Mouse (Mus musculus) adrenal gland (tissue): ENCODE measurements around the gene Irf3.

Experiments used
- intact Hi-C: fragments of 180-260 bp; cut with DNase I; formaldehyde crosslinking; loops from one replicate; pipeline ENCODE4 v1.15.1; 2025

Gene Irf3

DNA sequence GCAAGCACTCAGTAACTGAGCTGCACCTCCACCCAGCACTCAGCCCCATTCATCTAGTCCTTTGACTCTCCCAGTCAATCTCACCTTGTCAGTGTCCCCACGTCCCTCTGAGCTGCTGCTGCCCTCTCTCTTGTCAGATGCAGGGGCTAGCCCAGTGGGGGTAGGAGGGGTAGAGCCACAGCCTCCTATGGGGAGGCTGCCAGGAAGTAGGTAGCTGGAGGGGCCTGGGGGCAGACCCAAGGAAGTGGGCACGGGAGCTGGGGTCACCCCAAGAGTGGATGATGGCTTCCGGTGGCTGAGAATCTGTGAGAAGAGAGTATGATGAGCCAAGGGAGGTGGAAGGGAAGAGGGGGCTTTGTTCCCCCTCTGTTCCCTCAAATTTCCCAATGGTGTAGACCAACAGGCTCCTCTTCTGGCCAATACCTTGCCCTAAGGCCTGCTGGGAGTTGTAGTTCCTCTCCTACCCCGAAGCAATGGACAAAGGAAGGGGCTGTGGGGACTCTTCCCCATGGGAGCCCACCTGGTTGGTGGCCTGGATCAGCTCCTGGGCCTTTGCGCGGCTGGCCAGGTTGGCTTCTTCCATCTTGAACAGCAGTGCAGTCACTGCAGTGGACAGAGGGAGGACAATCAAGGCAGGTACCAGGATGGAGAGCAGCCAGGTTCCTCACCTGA, 8.0 kb downstream of the Irf3 start:
- intact Hi-C loops: no loop called here

DNA sequence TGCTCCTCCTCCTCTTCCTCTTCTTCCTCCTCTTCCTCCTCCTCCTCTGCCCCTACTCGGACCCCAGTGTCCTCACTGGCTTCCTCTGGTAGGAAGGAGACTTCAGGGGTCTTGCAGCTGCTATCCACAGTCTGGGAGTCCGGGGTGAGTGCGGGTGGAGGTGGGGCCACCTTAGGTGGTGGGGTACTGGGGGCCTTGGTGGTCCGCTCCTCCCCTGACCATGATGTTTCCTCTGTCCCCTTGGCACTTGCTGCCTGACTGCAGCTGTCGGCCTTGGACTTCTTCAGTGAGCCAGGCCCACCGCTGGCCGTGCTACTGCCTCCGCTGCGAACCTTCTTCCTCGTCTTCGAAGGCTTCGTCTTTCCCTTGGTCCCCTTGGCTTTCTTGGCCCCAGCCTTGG, 9.1 kb downstream of the Irf3 start:
- intact Hi-C loops: no loop called here

GRCm38 (mm10) chr7:45007141-45007540, 9.7 kb downstream of the Irf3 start:
- intact Hi-C loops: no loop called here

GRCm38 (mm10) chr7:45007846-45008245, 10.4 kb downstream of the Irf3 start:
- intact Hi-C loops: no loop called here

- intact Hi-C loops: no loop called here
Measured at GRCm38 (mm10) chr7:45008411-45008810, 11.0 kb downstream of the Irf3 start.

GRCm38 (mm10) chr7:45012011-45012410, 14.6 kb downstream of the Irf3 start:
- intact Hi-C loops: no loop called here

GRCm38 (mm10) chr7:45012824-45013223, 15.4 kb downstream of the Irf3 start:
- intact Hi-C loops: no loop called here

DNA sequence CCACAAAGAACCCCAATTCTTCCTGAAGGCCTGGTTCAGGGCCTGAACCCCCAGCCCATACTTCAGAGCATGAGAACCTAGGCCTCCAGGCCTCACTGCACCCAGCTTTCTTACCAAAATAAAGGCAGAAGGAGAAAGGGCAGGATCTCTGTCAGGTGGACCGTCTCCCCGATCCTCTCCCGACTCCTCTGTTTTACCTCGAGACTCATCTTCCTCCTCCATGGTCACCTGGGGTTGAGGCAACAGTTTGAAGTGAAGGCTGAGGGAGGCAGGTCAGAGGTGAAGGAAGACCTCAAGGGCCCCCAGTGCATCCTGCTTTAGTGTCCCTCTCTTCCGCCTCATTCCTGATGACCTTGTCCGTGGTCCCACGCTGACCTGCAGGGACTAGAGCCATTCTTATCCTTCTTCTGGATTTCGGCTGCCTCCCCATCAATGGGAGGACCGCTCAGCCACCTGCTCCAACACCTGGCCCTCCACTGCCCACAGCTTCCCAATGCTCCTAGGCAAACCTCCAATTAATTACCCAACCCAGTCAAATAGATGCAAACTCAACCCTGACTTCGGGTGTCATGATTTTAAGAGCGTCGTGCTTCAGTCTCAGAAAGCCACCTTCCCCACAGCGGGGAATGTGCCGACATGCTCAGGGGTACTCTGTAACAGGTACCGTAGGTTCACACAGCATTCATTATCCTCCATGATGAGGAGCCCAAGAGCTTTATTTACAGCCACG, 16.1 kb downstream of the Irf3 start:
- intact Hi-C loops: no loop called here

DNA sequence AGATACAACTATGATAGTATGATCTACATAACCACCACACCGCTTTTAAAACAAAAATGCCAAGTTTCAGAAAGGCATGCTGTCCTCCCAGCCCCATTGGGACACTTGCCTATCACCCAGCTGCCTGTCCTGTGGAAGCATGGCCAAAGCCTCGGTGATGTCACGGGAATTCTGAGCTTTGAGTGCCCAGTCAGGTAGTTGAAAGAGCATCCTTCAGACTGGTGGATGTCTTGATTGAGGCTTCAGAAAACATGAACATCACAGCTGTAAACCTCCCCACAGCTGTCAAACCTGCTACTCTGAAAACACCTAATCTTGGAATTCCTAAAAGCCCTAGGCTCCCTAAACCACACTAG, 16.6 kb downstream of the Irf3 start:
- intact Hi-C loops: no loop called here

GRCm38 (mm10) chr7:45015344-45015956, 18.0 kb downstream of the Irf3 start:
- intact Hi-C loops: loop anchor here (5.0 kb wide), 1 partner anchor 37 kb away; the partner anchor contains the start of gene Prr12

DNA sequence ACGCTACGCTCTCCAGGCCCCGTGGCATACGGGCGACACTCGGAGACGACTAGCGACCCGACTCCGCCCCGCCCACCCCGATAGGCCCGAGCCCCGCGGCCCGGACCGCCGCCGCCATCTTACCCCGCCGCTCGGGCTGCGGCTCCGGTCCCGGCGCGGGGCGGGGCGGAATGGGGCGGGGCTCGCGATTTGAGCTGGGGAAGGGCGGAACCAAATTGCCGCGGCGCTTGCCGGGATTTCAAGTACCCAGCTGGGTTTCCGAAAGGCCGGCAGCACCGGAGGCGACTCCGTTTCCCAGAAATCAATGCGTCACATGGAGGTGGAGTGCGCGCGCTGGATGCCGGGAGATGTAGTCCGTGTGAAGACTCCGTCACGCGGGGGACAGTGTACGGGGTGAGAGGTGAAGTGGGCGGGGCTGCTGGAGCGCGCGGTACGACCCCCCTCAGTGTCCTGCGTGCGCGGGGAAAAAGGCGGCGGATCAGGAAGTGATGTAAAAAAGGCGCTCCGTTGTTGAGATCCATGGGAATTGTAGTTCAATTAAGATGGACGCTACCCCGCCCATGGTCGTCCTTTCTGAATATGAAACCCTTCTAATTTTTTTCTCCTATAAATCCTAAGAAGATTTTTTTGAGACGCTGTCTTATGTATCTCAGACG, 18.6 kb downstream of the Irf3 start, which contains the start of gene Scaf1:
Gene Scaf1, minus strand, starts transcription at position 407 of the 656 bp plus-strand sequence.
- intact Hi-C loops: loop anchor here (5.0 kb wide), 1 partner anchor 36 kb away; the partner anchor contains the start of gene Prr12

DNA sequence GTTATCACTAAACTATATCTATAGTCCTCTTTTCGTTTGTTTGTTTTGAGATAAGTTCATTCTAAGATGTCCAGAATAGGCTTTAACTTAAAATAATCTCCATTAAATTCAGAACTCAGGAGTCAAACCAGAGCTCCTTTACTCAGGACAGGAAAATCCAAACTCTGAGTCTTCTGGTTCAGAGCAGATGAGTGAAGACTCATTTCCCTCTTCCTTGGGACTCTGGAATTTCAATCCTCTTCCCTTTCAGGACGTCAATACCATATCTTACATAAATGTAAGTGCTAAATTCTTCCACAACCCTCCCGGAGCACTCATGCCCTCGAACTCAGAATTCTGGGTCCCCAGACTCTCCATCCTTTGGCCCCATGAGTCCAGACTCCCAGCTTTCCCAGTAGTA, 19.3 kb downstream of the Irf3 start:
- intact Hi-C loops: loop anchor here (5.0 kb wide), 1 partner anchor 36 kb away; the partner anchor contains the start of gene Prr12

DNA sequence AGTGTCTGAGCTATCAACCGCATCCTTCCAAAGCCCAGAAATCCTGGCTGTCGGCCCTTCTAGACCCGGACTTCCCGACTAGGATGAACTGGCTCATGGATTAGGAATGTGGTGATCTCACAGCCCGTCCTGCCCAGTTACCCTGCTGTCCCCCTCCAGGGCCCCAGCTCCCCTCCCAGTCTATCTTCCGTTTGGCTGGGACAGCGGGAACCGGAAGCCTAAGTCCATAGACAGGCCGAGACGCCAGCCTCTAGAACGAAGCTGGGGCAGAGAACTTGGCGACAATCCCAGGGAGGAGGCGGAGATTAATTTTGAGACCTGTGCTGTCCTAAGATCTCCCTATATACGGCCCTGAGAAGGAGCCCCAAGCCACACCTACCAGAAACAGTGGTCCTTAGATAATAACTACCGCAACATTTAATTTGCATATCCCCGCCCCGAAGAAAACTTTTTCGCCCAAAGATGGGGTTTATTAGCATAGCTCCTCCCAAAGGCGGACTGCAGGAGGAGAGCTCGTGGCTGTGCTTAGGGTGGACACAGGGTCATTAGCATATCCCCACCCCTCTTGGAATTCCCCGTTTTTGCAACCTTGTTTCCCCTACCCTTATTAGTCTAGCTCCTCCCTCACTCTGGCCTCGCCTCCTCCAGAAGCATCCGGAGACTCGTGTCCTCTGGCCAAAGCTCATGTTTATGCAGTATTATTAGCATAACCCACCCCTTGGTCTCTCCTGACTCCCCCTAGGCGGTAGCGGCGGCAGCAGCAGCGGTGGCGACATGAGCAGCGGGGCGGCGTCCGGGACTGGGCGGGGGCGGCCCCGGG, 20.0 kb downstream of the Irf3 start, which contains the start of gene Rras:
Gene Rras, plus strand, starts transcription at position 720 of the 820 bp plus-strand sequence.
- intact Hi-C loops: loop anchor here (5.0 kb wide), 1 partner anchor 35 kb away; the partner anchor contains the start of gene Prr12

GRCm38 (mm10) chr7:45019031-45019571, 21.7 kb downstream of the Irf3 start:
- intact Hi-C loops: loop anchor here (5.0 kb wide), 1 partner anchor 33 kb away; the partner anchor contains the start of gene Prr12

GRCm38 (mm10) chr7:45020225-45020624, 22.8 kb downstream of the Irf3 start:
- intact Hi-C loops: loop anchor here (5.0 kb wide), 1 partner anchor 52 kb away; no protein-coding TSS in a partner anchor

DNA sequence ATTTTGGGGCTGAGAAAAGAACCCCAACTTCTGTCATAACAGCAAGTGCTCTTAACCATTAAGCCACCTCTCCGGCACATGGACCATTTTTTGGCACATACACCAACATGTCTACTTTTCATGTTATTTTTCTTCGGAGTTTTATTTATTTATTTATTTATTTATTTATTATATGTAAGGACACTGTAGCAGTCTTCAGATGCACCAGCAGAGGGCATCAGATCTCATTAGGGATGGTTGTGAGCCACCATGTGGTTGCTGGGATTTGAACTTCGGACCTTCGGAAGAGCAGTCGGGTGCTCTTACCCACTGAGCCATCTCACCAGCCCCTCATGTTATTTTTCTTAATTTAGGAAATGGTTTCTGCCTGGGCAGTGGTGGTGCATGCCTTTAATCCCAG, 26.3 kb downstream of the Irf3 start:
- intact Hi-C loops: loop anchor here (5.0 kb wide), 1 partner anchor 49 kb away; no protein-coding TSS in a partner anchor

- intact Hi-C loops: loop anchor here (5.0 kb wide), 1 partner anchor 48 kb away; no protein-coding TSS in a partner anchor
Measured at GRCm38 (mm10) chr7:45024281-45025248, 27.1 kb downstream of the Irf3 start.

GRCm38 (mm10) chr7:45025601-45026220, 28.3 kb downstream of the Irf3 start:
- intact Hi-C loops: no loop called here
